Mouse (Mus musculus): ENCODE results near the gene Hs3st3b1.

Hs3st3b1 gene

GRCm38 (mm10) chr11:63880296-63880695 is 41.8 kb downstream of the Hs3st3b1 start:
- no peak for DNase-seq

DNA sequence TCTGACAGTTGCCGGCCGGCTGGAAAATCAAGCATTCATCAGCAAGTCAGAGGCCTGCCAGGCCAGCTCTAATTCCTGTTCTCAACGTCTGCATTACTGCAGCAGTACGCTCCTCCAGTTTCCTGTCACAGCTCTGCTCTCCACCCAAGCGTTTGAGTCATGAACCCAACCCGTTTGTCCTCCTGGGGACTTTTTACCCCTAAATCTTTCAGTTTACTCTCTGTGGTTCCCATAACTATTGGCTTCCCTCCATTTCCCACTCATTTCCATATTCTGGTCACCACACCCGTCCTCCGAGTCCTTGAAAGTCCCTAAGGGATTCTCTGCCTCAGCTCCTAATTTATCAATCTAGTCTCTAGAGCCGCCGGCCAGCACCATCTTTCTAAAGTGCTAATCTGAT is 42.8 kb downstream of the Hs3st3b1 start:
- no peak for DNase-seq

- no peak for DNase-seq
Observed at GRCm38 (mm10) chr11:63878616-63879015, 43.5 kb downstream of the Hs3st3b1 start.

DNA sequence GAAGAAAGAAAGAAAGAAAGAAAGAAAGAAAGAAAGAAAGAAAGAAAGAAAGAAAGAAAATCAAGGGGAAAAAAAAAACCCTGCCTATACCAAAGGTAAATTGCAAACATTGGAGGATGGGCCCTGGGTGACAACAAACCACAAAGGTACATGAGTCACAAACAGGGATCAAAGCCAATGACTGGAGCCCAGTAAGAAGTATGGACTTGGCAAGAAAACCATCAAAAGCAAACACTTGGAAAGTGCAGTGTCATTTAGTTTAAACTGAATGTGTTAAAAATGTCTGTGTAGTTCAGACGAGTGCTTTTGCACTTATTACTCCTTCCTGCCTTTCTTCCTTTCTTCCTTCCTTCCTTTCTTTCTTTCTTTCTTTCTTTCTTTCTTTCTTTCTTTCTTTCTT is 59.3 kb downstream of the Hs3st3b1 start:
- no peak for DNase-seq

GRCm38 (mm10) chr11:63861982-63862381 is 60.1 kb downstream of the Hs3st3b1 start:
- DNase-seq = no peak

DNA sequence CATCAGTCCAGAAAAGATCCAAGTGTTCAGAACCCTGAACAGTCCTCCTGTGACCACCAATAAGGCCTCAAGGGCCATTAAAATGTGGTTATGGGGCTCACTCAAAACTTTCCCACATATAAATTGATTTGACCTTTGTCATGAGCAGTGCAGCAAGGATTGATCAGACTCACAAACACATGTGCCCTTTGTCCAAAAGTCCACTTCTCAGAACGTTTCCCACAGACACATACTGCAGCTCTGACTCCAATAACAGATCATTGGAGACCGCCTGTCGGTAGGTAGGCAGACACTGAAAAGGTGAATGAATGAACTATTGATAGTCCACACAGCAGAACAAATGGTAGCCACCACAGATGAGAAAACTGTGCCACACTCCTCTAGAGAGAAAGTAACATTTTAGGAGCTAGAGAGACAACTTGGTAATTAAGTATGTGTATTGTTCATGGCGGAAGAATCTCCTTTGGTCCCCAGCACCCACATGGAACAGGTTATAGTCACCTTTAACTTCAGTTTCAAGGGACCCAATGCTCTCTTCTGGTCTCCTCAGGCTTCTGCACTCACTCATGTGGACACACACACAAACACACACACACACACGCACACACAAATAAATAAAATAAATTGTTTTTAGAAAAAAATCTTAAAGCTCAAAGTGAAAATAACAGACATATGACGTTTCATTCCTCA is 70.9 kb downstream of the Hs3st3b1 start:
- no peak for DNase-seq

DNA sequence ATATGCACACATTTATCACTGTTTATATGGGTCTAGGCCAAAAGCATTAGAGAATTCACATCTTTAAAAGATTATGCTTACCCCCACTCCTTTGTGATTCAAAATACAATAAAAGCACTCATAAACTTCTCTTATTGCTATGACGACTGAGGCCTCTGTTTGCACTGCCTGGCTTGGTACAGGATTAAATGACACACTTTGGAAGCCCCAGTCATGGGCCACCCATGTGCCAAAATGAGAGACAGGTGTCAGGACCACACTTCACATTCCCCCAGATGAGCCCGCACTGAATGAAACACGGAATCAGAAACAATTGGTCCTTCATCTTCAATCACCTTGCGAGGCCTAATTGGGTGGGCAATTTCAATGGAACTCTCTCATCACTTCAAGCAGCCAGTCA is 71.8 kb downstream of the Hs3st3b1 start:
- no peak for DNase-seq

- DNase-seq = no peak
Observed at GRCm38 (mm10) chr11:63845379-63845778, 76.7 kb downstream of the Hs3st3b1 start.

GRCm38 (mm10) chr11:63844701-63845100 is 77.4 kb downstream of the Hs3st3b1 start:
- no peak for DNase-seq

DNA sequence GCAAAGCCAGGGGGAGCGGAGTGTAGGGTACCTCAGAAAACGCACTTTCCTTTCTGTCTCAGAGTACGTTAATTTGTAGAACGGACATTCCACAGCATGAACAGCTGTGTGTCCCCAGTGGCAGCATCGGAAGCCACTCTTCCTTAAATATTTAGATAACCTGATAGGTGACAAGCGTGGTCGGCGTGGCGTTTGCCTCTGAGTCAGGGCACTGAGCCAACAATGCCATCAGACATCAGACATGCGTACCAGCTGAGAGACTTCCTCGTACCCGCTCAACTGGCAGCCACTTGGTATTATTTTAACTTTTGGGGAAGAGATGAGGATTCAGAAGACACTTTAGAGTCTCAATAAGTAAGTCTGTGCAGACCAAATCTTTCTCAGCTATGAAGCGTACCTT is 84.6 kb downstream of the Hs3st3b1 start:
- no peak for DNase-seq

Data from cerebellum, postnatal 25 days (tissue).